Mouse (Mus musculus) liver, embryonic 11.5 days (tissue): ENCODE measurements around the gene Scamp1. TPM values are rescaled to one million over a fixed set of nuclear protein-coding genes. Genes with fewer than 3 reads are reported as not detected.
A peak's percentile ranks its signal among the peaks of the same experiment; 100 is the strongest.

Experiments used
- ATAC-seq: fragments of 200-750 bp; cut with Nextera tagmentation; replicated peaks from 2 replicates; pipeline ENCODE4 v1.8.0; 2017; ENCODE audit warnings: moderate number of reproducible peaks, mild to moderate bottlenecking, moderate TSS enrichment, moderate library complexity; ENCODE audit not compliant: low FRiP score
- DNase-seq: peaks from one replicate; pipeline ENCODE4 v3.0.0-alpha.2; 2017; ENCODE audit warnings: low spot score
- H3K27ac ChIP-seq: fragments of 300-500 bp; sonication (generic); 2 replicates; pipeline ENCODE4 v1.5.1; 2014; ENCODE audit warnings: mild to moderate bottlenecking, low read depth, low read length, control low read depth
- H3K27me3 ChIP-seq: fragments of 300-500 bp; sonication (generic); replicated peaks from 2 replicates; pipeline ENCODE4 v1.6.1; 2014; ENCODE audit warnings: low read length, mixed read lengths; ENCODE audit not compliant: control insufficient read depth, insufficient read depth
- H3K36me3 ChIP-seq: fragments of 300-500 bp; sonication (generic); 2 replicates; pipeline ENCODE4 v1.6.1; 2014; ENCODE audit warnings: mild to moderate bottlenecking, low read length, moderate library complexity, mixed read lengths; ENCODE audit not compliant: control insufficient read depth, insufficient read depth
- H3K4me1 ChIP-seq: fragments of 300-500 bp; sonication (generic); replicated peaks from 2 replicates; pipeline ENCODE4 v1.6.1; 2014; ENCODE audit warnings: low read length, mixed read lengths; ENCODE audit not compliant: control insufficient read depth, insufficient read depth
- H3K4me2 ChIP-seq: fragments of 300-500 bp; sonication (generic); 2 replicates; pipeline ENCODE4 v1.6.1; 2014; ENCODE audit warnings: mild to moderate bottlenecking, control low read depth, moderate library complexity
- H3K4me3 ChIP-seq: fragments of 300-500 bp; sonication (generic); 2 replicates; pipeline ENCODE4 v1.5.1; 2014; ENCODE audit warnings: low read depth, low read length, control low read depth
- H3K9ac ChIP-seq: fragments of 300-500 bp; sonication (generic); 2 replicates; pipeline ENCODE4 v1.6.1; 2014; ENCODE audit warnings: low read depth, low read length, control low read depth
- H3K9me3 ChIP-seq: fragments of 300-500 bp; sonication (generic); 2 replicates; pipeline ENCODE4 v1.6.1; 2016; ENCODE audit warnings: low read length, inconsistent platforms, mixed read lengths; ENCODE audit not compliant: control insufficient read depth
- WGBS: fragments of 180-500 bp; shearing (Covaris S2); extraction: QIAGEN DNeasy Blood & Tissue Kit; methylation state at CpG from one replicate; pipeline ENCODE4 v1.1.7; 2014; 5-methylcytosine and 5-hydroxymethylcytosine counted together
- polyA plus RNA-seq: library from polyadenylated mRNA; unstranded; fragments of >200 nt; fragmentation: Nextera tagmentation; extraction: Ambion mirVana; gene quantifications from 2 replicates; pipeline ENCODE4 v1.2.1, GENCODE M21; 2014

The Scamp1 gene
- polyA plus RNA-seq, 1 experiment from 2014 or later = 16.7 TPM

- ATAC-seq = no peak
- H3K4me3 ChIP-seq = no peak overlapping the region
- H3K4me1 ChIP-seq = peaks cover 11% of the 10 kb centered on the region
- H3K36me3 ChIP-seq = no peaks in the 10 kb centered on the region
- 62% methylated on average over 2 of the region's 2 CpGs for WGBS
- H3K27ac ChIP-seq = no peak overlapping the region
- H3K4me2 ChIP-seq = no peak overlapping the region
- H3K9ac ChIP-seq = no peak overlapping the region
- no peak for DNase-seq
- no peaks in the 10 kb centered on the region; the same call in 1 of the 2 replicates for H3K9me3 ChIP-seq
- H3K27me3 ChIP-seq = no peaks in the 10 kb centered on the region
These were observed 22.6 kb upstream of the Scamp1 start for GRCm38 (mm10) chr13:94308279-94308678.

- H3K4me3 ChIP-seq = no peak overlapping the region
- no peak for DNase-seq
- 84% methylated on average over 7 of the region's 7 CpGs for WGBS
- H3K36me3 ChIP-seq = no peaks in the 10 kb centered on the region
- no peak overlapping the region for H3K9ac ChIP-seq
- H3K4me2 ChIP-seq = peak overlapping the region; percentile 55; the same call in 1 of the 2 replicates
- no peak overlapping the region for H3K27ac ChIP-seq
- no peaks in the 10 kb centered on the region for H3K9me3 ChIP-seq
- no peak for ATAC-seq
- H3K4me1 ChIP-seq = peaks cover 11% of the 10 kb centered on the region
- H3K27me3 ChIP-seq = no peaks in the 10 kb centered on the region
These were observed 21.9 kb upstream of the Scamp1 start for GRCm38 (mm10) chr13:94307531-94307930.

DNA sequence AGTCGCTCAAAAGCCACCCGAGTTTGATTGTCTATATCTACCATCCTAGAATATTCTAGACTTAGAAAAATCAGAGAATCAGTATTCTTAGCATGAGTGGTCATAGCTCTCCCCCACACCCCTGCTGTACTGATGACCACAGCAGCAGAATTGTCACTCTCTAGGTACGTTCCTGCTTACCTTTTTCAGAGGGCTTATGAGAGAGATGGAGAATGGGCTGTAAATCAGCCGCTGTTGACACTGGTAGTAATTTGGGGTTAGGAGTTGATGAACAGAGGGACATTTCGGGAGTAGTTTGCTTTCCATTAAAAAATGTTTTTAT lies 21.3 kb upstream of the Scamp1 start:
- Histone ChIP-seq H3K4me3 (peak overlapping the region; percentile 13; the same call in 1 of the 2 replicates), H3K27me3 (no peaks in the 10 kb centered on the region), H3K9ac (peak overlapping the region; percentile 39; the same call in 1 of the 2 replicates), H3K4me1 (peaks cover 11% of the 10 kb centered on the region), H3K9me3 (no peaks in the 10 kb centered on the region), H3K27ac (no peak overlapping the region), H3K4me2 (peak overlapping the region; percentile 55), H3K36me3 (no peaks in the 10 kb centered on the region)
- ATAC-seq (peak; percentile 48), DNase-seq (no peak)
- WGBS = 29% methylated on average over 5 of the region's 5 CpGs

DNA sequence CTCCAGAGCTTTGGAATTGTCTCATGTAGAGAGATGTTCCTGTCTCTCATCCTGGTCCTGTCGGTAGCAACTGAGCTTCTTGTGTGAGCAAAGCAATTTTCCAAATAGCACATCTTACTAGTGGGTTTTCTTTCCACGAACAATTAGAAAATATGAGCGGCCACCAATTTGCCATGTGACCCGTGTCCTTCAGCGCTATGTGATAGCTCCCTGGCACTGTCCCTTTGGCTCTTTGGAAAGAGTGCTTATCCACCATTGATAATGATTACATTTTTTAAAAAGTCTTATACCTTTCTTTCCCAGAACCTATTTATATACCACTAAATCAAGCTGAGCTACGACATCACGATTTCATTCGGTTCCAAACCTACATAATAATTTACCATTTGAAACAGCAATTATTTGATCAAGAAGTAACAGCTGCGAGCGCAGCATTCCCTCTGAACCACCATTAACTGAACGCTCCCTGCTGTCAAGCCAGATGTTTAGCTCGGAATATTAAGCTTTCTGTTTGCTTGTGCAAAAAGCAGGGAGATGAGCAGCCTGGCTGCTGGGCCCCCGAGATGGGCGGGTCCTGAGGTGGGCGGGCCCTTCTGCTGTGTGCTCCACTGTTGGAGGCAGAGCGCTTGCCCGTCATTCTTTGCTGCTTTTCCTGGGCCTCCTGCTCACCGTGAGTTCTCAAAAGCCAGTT lies 20.8 kb upstream of the Scamp1 start:
- H3K9ac ChIP-seq = no peak overlapping the region
- DNase-seq (peak; percentile 73), ATAC-seq (peak; percentile 91)
- H3K4me3 ChIP-seq = peak overlapping the region; percentile 13; the same call in 1 of the 2 replicates
- no peaks in the 10 kb centered on the region for H3K9me3 ChIP-seq
- no peaks in the 10 kb centered on the region for H3K36me3 ChIP-seq
- WGBS = 49% methylated on average over 18 of the region's 18 CpGs
- H3K4me2 ChIP-seq = peak overlapping the region; percentile 55
- H3K27ac ChIP-seq = no peak overlapping the region
- H3K4me1 ChIP-seq = peaks cover 12% of the 10 kb centered on the region
- H3K27me3 ChIP-seq = no peaks in the 10 kb centered on the region

GRCm38 (mm10) chr13:94300946-94301538 lies 15.4 kb upstream of the Scamp1 start:
- Histone ChIP-seq H3K9ac (no peak overlapping the region), H3K4me3 (no peak overlapping the region), H3K9me3 (no peaks in the 10 kb centered on the region), H3K27ac (no peak overlapping the region), H3K36me3 (no peaks in the 10 kb centered on the region), H3K4me1 (peaks cover 9% of the 10 kb centered on the region), H3K4me2 (no peak overlapping the region), H3K27me3 (no peaks in the 10 kb centered on the region)
- DNase-seq = no peak
- no peak for ATAC-seq
- WGBS = 46% methylated on average over 7 of the region's 7 CpGs

DNA sequence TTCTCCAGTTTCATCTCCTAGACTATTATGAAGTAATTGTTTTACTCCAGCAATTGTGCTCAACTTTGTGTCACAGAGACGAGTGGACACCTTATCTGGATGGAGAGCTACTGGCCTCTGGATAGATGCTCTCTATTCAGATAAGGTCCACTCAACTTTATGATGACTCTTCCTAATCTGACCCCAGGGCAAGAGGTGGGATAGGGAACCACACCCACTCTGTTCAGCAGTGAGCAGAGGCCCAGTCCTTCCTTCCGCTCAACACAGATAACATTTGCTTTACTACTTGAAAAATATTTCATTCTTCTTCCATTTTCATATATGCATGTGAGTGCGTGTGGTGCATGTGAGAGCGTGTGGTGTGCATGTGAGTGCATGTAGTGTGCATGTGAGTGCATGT lies 14.6 kb upstream of the Scamp1 start:
- 65% methylated on average over 4 of the region's 4 CpGs for WGBS
- H3K36me3 ChIP-seq = no peaks in the 10 kb centered on the region
- no peak overlapping the region for H3K27ac ChIP-seq
- no peaks in the 10 kb centered on the region for H3K9me3 ChIP-seq
- no peak overlapping the region for H3K9ac ChIP-seq
- peaks cover 9% of the 10 kb centered on the region for H3K4me1 ChIP-seq
- H3K4me2 ChIP-seq = no peak overlapping the region
- peak; percentile 76 for ATAC-seq
- H3K27me3 ChIP-seq = no peaks in the 10 kb centered on the region
- no peak for DNase-seq
- H3K4me3 ChIP-seq = no peak overlapping the region

GRCm38 (mm10) chr13:94298401-94298800 lies 12.7 kb upstream of the Scamp1 start:
- Histone ChIP-seq H3K27ac (no peak overlapping the region), H3K4me3 (no peak overlapping the region), H3K4me1 (peaks cover 9% of the 10 kb centered on the region), H3K36me3 (no peaks in the 10 kb centered on the region), H3K27me3 (no peaks in the 10 kb centered on the region), H3K9ac (no peak overlapping the region), H3K9me3 (no peaks in the 10 kb centered on the region), H3K4me2 (no peak overlapping the region)
- WGBS = 71% methylated on average over 4 of the region's 4 CpGs
- ATAC-seq = no peak
- no peak for DNase-seq

GRCm38 (mm10) chr13:94296371-94296770 lies 10.7 kb upstream of the Scamp1 start:
- Histone ChIP-seq H3K4me1 (peaks cover 7% of the 10 kb centered on the region), H3K27me3 (no peaks in the 10 kb centered on the region)
- 55% methylated on average over 11 of the region's 11 CpGs for WGBS

DNA sequence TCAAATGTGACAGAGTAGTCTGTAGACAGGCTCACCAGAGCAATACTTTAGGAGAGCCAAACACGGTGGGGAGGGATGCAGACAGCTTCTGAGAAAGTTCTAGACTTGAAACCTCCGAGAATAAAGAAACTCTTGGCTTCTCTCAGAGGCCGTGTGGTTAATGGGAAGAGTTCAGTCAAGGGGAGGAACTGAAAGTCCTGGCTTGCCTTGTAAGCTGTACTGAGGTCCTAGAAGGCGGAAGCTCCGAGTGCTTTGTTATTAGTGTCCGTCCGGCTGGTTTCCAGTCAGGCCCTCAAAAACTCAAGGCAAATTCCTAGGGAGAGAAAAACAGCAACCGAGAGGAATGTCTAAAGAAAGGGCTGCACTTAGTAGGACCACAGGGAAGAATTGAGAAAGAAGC lies 10.3 kb upstream of the Scamp1 start:
- H3K9ac ChIP-seq = no peak overlapping the region
- no peak overlapping the region for H3K4me3 ChIP-seq
- H3K4me1 ChIP-seq = peaks cover 6% of the 10 kb centered on the region
- no peak overlapping the region; the same call in 1 of the 2 replicates for H3K27ac ChIP-seq
- no peaks in the 10 kb centered on the region for H3K27me3 ChIP-seq
- no peaks in the 10 kb centered on the region for H3K36me3 ChIP-seq
- no peak overlapping the region for H3K4me2 ChIP-seq
- WGBS = 74% methylated on average over 8 of the region's 8 CpGs
- ATAC-seq (no peak), DNase-seq (no peak)
- H3K9me3 ChIP-seq = no peaks in the 10 kb centered on the region

More at GRCm38 (mm10) chr13:94296371-94296770, 10.7 kb upstream of the Scamp1 start:
- Histone ChIP-seq H3K4me3 (no peak overlapping the region), H3K27ac (no peak overlapping the region; the same call in 1 of the 2 replicates), H3K9me3 (no peaks in the 10 kb centered on the region), H3K36me3 (no peaks in the 10 kb centered on the region), H3K4me2 (no peak overlapping the region), H3K9ac (no peak overlapping the region)
- DNase-seq (no peak), ATAC-seq (no peak)
